Mouse (Mus musculus): ENCODE measurements around the gene Mdn1. TPM values are rescaled to one million over a fixed set of nuclear protein-coding genes. Genes with fewer than 3 reads are reported as not detected.

The Mdn1 gene
- total and polyA plus RNA-seq, 3 experiments: 16.1 to 49.8 (median 44.5) TPM

DNA sequence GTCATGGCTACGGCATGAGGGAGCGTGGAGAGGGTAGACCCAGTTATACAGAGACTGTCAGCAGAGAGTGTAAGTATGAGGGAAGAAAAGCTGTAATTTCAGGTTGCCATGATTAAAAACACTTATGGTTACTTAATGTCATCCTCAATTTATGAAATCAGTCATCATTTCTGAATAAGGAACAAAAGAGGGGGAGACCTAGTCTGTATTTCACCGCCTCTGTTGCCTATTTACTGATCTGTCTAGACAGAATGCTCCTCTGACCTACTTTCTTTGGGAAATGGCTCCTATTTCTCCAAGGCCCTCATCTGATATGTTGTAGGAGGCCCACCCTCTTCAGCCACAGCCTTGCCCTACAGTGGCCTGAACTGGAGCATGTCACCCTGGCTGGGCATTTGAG, 163.8 kb downstream of the Mdn1 start:
- TF ChIP-seq ELF1 (IDR thresholded peaks at IDR 0.05; ENCODE audit: low read depth, low read length) (no peak), GABPA (IDR thresholded peaks at IDR 0.05; ENCODE audit: low read depth, low read length) (no peak), MEF2A (IDR thresholded peaks at IDR 0.05; ENCODE audit: extremely low read depth, insufficient replicate concordance, low read depth, low read length, poor library complexity, severe bottlenecking) (no peak), KAT2A (conservative IDR thresholded peaks at IDR 0.05; ENCODE audit: low read depth, low read length) (no peak), USF2 (IDR thresholded peaks at IDR 0.05; ENCODE audit: borderline replicate concordance in 1 of 2, insufficient read depth in 1 of 2, low read depth in 1 of 2, low read length in 2 of 2) (no peak), CHD1 (IDR thresholded peaks at IDR 0.05; ENCODE audit: low read depth, low read length) (no peak), CTCF (IDR thresholded peaks at IDR 0.05 in 2 of 3, conservative IDR thresholded peaks at IDR 0.05 in 1 of 3; ENCODE audit: control insufficient read depth in 1 of 3, insufficient read depth in 1 of 3, low read depth in 2 of 3, low read length in 3 of 3, poor library complexity in 1 of 3, severe bottlenecking in 1 of 3) (no peak), ETS1 (IDR thresholded peaks at IDR 0.05; ENCODE audit: low read depth, low read length) (no peak), MAZ (IDR thresholded peaks at IDR 0.05; ENCODE audit: low read depth, low read length) (no peak), JUND (IDR thresholded peaks at IDR 0.05; ENCODE audit: low read depth, low read length) (no peak), ZKSCAN1 (IDR thresholded peaks at IDR 0.05; ENCODE audit: low read depth, low read length) (no peak)
- H3K9me3 ChIP-seq (replicated peaks; ENCODE audit: insufficient read depth, low read length): no peaks in the 10 kb centered on the region
- no peak overlapping the region for H3K4me3 ChIP-seq (ENCODE audit: control insufficient read depth in 1 of 2, insufficient read depth in 1 of 2, low read depth in 2 of 2, low read length in 2 of 2)
- H3K9ac ChIP-seq (ENCODE audit: control insufficient read depth, low read depth, low read length, poor library complexity, severe bottlenecking): no peak overlapping the region
- no peak for DNase-seq (ENCODE audit: low read depth, low spot score)
- H3K36me3 ChIP-seq (ENCODE audit: control insufficient read depth in 1 of 2, insufficient read depth in 2 of 2, low read length in 2 of 2): no peaks in the 10 kb centered on the region
- H3K79me2 ChIP-seq (ENCODE audit: control insufficient read depth, insufficient read depth, low read length, poor library complexity): no peaks in the 10 kb centered on the region
- no peak overlapping the region for H3K27ac ChIP-seq (ENCODE audit: control insufficient read depth, low read depth, low read length)
- no peaks in the 10 kb centered on the region for H3K4me1 ChIP-seq (ENCODE audit: control insufficient read depth in 1 of 2, insufficient read depth in 2 of 2, low read length in 2 of 2)
- no peaks in the 10 kb centered on the region for H3K27me3 ChIP-seq (ENCODE audit: control insufficient read depth in 1 of 2, insufficient read depth in 2 of 2, low read length in 2 of 2)

DNA sequence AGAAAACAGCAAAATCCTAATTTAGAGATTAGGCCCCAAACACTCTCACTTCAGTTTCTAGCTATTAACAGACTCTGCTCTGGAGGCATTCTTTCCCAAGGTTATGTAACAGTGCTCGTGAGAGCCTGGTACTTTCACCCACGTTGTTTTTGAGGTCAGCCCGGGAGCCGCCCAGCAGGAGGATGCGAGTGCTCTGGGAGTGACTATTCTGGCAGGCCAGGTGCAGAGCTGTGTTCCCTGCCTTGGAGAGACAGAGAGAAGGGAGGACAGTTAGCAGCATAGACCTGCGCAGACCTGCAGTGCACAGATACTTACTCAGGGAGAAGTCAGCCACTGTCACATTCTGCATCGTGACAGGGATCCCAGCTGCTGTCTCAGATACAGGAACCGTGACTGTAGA, 167.3 kb downstream of the Mdn1 start:
- no peak for DNase-seq (ENCODE audit: low read depth, low spot score)
- Histone ChIP-seq H3K4me1 (ENCODE audit: control insufficient read depth in 1 of 2, insufficient read depth in 2 of 2, low read length in 2 of 2) (no peaks in the 10 kb centered on the region), H3K79me2 (ENCODE audit: control insufficient read depth, insufficient read depth, low read length, poor library complexity) (no peaks in the 10 kb centered on the region), H3K36me3 (ENCODE audit: control insufficient read depth in 1 of 2, insufficient read depth in 2 of 2, low read length in 2 of 2) (no peaks in the 10 kb centered on the region), H3K9ac (ENCODE audit: control insufficient read depth, low read depth, low read length, poor library complexity, severe bottlenecking) (no peak overlapping the region), H3K27ac (ENCODE audit: control insufficient read depth, low read depth, low read length) (no peak overlapping the region), H3K27me3 (ENCODE audit: control insufficient read depth in 1 of 2, insufficient read depth in 2 of 2, low read length in 2 of 2) (no peaks in the 10 kb centered on the region), H3K9me3 (replicated peaks; ENCODE audit: insufficient read depth, low read length) (no peaks in the 10 kb centered on the region), H3K4me3 (ENCODE audit: control insufficient read depth in 1 of 2, insufficient read depth in 1 of 2, low read depth in 2 of 2, low read length in 2 of 2) (no peak overlapping the region)
- TF ChIP-seq MAFK (IDR thresholded peaks at IDR 0.05; ENCODE audit: borderline replicate concordance, low read depth, low read length) (no peak), POLR2AphosphoS5 (IDR thresholded peaks at IDR 0.05; ENCODE audit: borderline replicate concordance, low read depth, low read length) (no peak), ZMIZ1 (IDR thresholded peaks at IDR 0.05; ENCODE audit: low read depth, low read length) (no peak), CHD1 (IDR thresholded peaks at IDR 0.05; ENCODE audit: low read depth, low read length) (no peak), GATA1 (IDR thresholded peaks at IDR 0.05; ENCODE audit: low read depth, low read length) (no peak), ZKSCAN1 (IDR thresholded peaks at IDR 0.05; ENCODE audit: low read depth, low read length) (no peak), RCOR1 (IDR thresholded peaks at IDR 0.05; ENCODE audit: low read depth, low read length) (no peak), JUND (IDR thresholded peaks at IDR 0.05; ENCODE audit: low read depth, low read length) (no peak)

Other genes with a start within 250 kb of the Mdn1 start
- gene Gja10, start 54.4 kb upstream of the Mdn1 start, total RNA-seq (2012; rRNA removed): not detected in 2 replicates
- gene Gja10, start 54.4 kb upstream of the Mdn1 start, polyA plus RNA-seq (2012; ENCODE audit: insufficient read depth in 1 of 2, insufficient read length in 2 of 2, low read depth in 1 of 2, low replicate concordance in 2 of 2, missing spikeins in 1 of 2): not detected
- 29.8 and 31.1 TPM in 2 replicates for gene Casp8ap2, start 41.7 kb upstream of the Mdn1 start, total RNA-seq (2012; rRNA removed)
- 10 to 100 TPM; 18.2 to 93.5 TPM for gene Casp8ap2, start 41.7 kb upstream of the Mdn1 start, polyA plus RNA-seq (2012; ENCODE audit: insufficient read depth in 1 of 2, insufficient read length in 2 of 2, low read depth in 1 of 2, low replicate concordance in 2 of 2, missing spikeins in 1 of 2)
- gene Lyrm2, start 143.1 kb downstream of the Mdn1 start, total RNA-seq (2012; rRNA removed): 30.8 and 37.7 TPM in 2 replicates
- gene Lyrm2, start 143.1 kb downstream of the Mdn1 start, polyA plus RNA-seq (2012; ENCODE audit: insufficient read depth in 1 of 2, insufficient read length in 2 of 2, low read depth in 1 of 2, low replicate concordance in 2 of 2, missing spikeins in 1 of 2): 10 to 100 TPM in 1 of 2 experiments, not detected in 1; 18.0 TPM